Mouse (Mus musculus) kidney, embryonic 16.5 days (tissue): ENCODE data around the gene Slc7a7. TPM values are rescaled to one million over a fixed set of nuclear protein-coding genes. Genes with fewer than 3 reads are reported as not detected.
A peak's percentile ranks its signal among the peaks of the same experiment; 100 is the strongest.

Experiments
- ATAC-seq: fragments of 200-750 bp; cut with Nextera tagmentation; 2 replicates; pipeline ENCODE4 v1.8.0; 2017; ENCODE audit warnings: moderate TSS enrichment; ENCODE audit not compliant: low FRiP score, low TSS enrichment
- H3K27ac ChIP-seq: fragments of 300-500 bp; sonication (generic); 2 replicates; pipeline ENCODE4 v1.5.1; 2014; ENCODE audit warnings: low read length
- H3K27me3 ChIP-seq: fragments of 300-500 bp; sonication (generic); 2 replicates; pipeline ENCODE4 v1.6.1; 2014; ENCODE audit warnings: low read length, control low read depth, mixed read lengths; ENCODE audit not compliant: insufficient read depth
- H3K36me3 ChIP-seq: fragments of 300-500 bp; sonication (generic); 2 replicates; pipeline ENCODE4 v1.6.1; 2014; ENCODE audit warnings: low read length, control low read depth, mixed read lengths; ENCODE audit not compliant: insufficient read depth
- H3K4me1 ChIP-seq: fragments of 300-500 bp; sonication (generic); 2 replicates; pipeline ENCODE4 v1.6.1; 2014; ENCODE audit warnings: low read length, control low read depth, mixed read lengths; ENCODE audit not compliant: insufficient read depth
- H3K4me2 ChIP-seq: fragments of 300-500 bp; sonication (generic); replicated peaks from 2 replicates; pipeline ENCODE4 v1.6.1; 2014; ENCODE audit warnings: low read depth, low read length
- H3K4me3 ChIP-seq: fragments of 300-500 bp; sonication (generic); 2 replicates; pipeline ENCODE4 v1.5.1; 2014; ENCODE audit warnings: mild to moderate bottlenecking, low read length
- H3K9ac ChIP-seq: fragments of 300-500 bp; sonication (generic); replicated peaks from 2 replicates; pipeline ENCODE4 v1.6.1; 2014; ENCODE audit warnings: low read length
- H3K9me3 ChIP-seq: fragments of 300-500 bp; sonication (generic); 2 replicates; pipeline ENCODE4 v1.6.1; 2016; ENCODE audit warnings: low read length, control low read depth
- WGBS: fragments of 180-500 bp; shearing (Covaris S2); extraction: QIAGEN DNeasy Blood & Tissue Kit; methylation state at CpG from one replicate; pipeline ENCODE4 v1.1.7; 2014; 5-methylcytosine and 5-hydroxymethylcytosine counted together
- polyA plus RNA-seq: library from polyadenylated mRNA; unstranded; fragments of >200 nt; fragmentation: Nextera tagmentation; extraction: Ambion mirVana; gene quantifications from 2 replicates; pipeline ENCODE4 v1.2.1, GENCODE M21; 2015

The Slc7a7 gene
- polyA plus RNA-seq, 1 experiment from 2014 or later: 15.7 TPM

GRCm38 (mm10) chr14:54443712-54444618, 26.4 kb upstream of the Slc7a7 start:
- Histone ChIP-seq H3K27ac (peak overlapping the region; percentile 20; the same call in 1 of the 2 replicates), H3K9ac (no peak overlapping the region), H3K4me3 (no peak overlapping the region), H3K4me2 (no peak overlapping the region), H3K27me3 (no peaks in the 10 kb centered on the region), H3K4me1 (peaks cover 12% of the 10 kb centered on the region; the same call in 1 of the 2 replicates), H3K36me3 (peaks cover 24% of the 10 kb centered on the region), H3K9me3 (no peaks in the 10 kb centered on the region)
- no peak for ATAC-seq
- WGBS: 56% methylated on average over 15 of the region's 15 CpGs

DNA sequence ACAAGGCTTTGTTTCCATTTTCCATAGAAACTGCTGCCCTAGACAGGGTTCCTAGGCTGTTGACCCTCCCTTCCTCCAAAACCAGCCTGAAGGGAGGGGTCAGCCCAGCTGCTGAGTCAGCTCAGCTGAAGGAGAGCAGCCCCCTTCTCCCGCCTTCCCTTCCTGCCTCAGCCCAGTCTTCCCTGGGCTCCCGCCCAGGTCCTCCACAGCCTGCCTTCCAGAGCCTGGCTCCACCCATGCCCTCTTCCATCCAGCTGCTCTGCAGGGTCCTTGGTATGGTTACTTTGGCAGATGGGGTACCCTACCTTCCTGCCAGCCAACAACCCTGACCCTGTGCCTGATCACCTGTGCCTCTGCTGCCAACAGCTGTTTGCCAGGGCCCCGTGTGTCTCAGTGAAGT, 25.6 kb upstream of the Slc7a7 start:
- Histone ChIP-seq H3K9ac (no peak overlapping the region), H3K4me2 (no peak overlapping the region), H3K36me3 (peaks cover 31% of the 10 kb centered on the region), H3K27ac (0 out of 2 replicates have a peak overlapping the region, but pooled peaks have one; percentile 49), H3K9me3 (no peaks in the 10 kb centered on the region), H3K27me3 (no peaks in the 10 kb centered on the region), H3K4me1 (0 out of 2 replicates have a peak, but pooled peaks cover 9% of the 10 kb centered on the region), H3K4me3 (no peak overlapping the region)
- WGBS: 32% methylated on average over 3 of the region's 3 CpGs
- peak; percentile 79 for ATAC-seq

- Histone ChIP-seq H3K27ac (no peak overlapping the region), H3K9me3 (no peaks in the 10 kb centered on the region), H3K27me3 (no peaks in the 10 kb centered on the region), H3K4me2 (no peak overlapping the region), H3K9ac (no peak overlapping the region), H3K4me1 (0 out of 2 replicates have a peak, but pooled peaks cover 9% of the 10 kb centered on the region), H3K4me3 (no peak overlapping the region), H3K36me3 (peaks cover 35% of the 10 kb centered on the region)
- no peak for ATAC-seq
- 79% methylated on average over 3 of the region's 3 CpGs for whole genome bisulfite sequencing
Measured at GRCm38 (mm10) chr14:54442548-54442947, 25.0 kb upstream of the Slc7a7 start.

GRCm38 (mm10) chr14:54441365-54441764, 23.8 kb upstream of the Slc7a7 start:
- H3K9ac ChIP-seq: no peak overlapping the region; the same call in 1 of the 2 replicates
- H3K4me3 ChIP-seq: no peak overlapping the region
- ATAC-seq: no peak
- 0 out of 2 replicates have a peak, but pooled peaks cover 9% of the 10 kb centered on the region for H3K4me1 ChIP-seq
- WGBS: 77% methylated on average over 4 of the region's 4 CpGs
- no peak overlapping the region for H3K4me2 ChIP-seq
- no peaks in the 10 kb centered on the region for H3K27me3 ChIP-seq
- no peaks in the 10 kb centered on the region for H3K9me3 ChIP-seq
- no peak overlapping the region for H3K27ac ChIP-seq
- H3K36me3 ChIP-seq: peaks cover 47% of the 10 kb centered on the region

DNA sequence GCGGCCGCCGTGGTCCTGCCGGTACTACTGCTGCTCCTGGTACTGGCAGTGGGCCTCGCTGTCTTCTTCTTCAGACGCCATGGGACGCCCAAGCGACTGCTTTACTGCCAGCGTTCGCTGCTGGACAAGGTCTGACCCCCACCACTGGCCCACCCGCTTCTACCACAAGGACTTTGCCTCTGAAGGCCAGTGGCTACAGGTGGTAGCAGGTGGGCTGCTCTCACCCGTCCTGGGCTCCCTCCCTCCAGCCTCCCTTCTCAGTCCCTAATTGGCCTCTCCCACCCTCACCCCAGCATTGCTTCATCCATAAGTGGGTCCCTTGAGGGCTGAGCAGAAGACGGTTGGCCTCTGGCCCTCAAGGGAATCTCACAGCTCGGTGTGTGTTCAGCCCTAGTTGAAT, 23.0 kb upstream of the Slc7a7 start:
- no peaks in the 10 kb centered on the region for H3K9me3 ChIP-seq
- 0 out of 2 replicates have a peak, but pooled peaks cover 9% of the 10 kb centered on the region for H3K4me1 ChIP-seq
- peaks cover 50% of the 10 kb centered on the region for H3K36me3 ChIP-seq
- 90% methylated on average over 14 of the region's 14 CpGs for WGBS
- no peak overlapping the region for H3K9ac ChIP-seq
- H3K27ac ChIP-seq: no peak overlapping the region
- no peaks in the 10 kb centered on the region for H3K27me3 ChIP-seq
- ATAC-seq: no peak
- H3K4me2 ChIP-seq: no peak overlapping the region
- H3K4me3 ChIP-seq: no peak overlapping the region

DNA sequence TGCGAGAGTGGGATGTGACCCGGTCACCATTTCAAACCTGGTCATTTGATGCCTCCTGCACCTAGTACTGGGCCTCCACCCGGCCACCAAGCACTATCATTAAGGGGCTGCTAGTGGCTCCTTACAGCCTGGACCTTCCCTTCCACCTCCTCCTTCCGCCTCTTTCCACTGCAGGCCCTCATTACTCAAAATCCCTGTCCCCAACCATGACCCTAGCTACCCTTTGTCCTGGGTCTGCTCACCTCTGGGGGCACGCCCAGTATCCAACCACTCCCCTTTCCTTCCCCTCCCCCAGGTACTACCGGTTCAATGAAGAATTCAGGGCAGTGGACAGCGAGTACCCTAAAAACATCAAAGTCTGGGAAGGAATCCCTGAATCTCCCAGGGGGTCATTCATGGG, 22.0 kb upstream of the Slc7a7 start:
- Histone ChIP-seq H3K4me1 (peaks cover 11% of the 10 kb centered on the region; the same call in 1 of the 2 replicates), H3K4me2 (no peak overlapping the region), H3K9ac (no peak overlapping the region), H3K36me3 (peaks cover 53% of the 10 kb centered on the region), H3K9me3 (no peaks in the 10 kb centered on the region), H3K27me3 (no peaks in the 10 kb centered on the region), H3K4me3 (no peak overlapping the region), H3K27ac (no peak overlapping the region)
- WGBS: 53% methylated on average over 7 of the region's 7 CpGs
- no peak for ATAC-seq

DNA sequence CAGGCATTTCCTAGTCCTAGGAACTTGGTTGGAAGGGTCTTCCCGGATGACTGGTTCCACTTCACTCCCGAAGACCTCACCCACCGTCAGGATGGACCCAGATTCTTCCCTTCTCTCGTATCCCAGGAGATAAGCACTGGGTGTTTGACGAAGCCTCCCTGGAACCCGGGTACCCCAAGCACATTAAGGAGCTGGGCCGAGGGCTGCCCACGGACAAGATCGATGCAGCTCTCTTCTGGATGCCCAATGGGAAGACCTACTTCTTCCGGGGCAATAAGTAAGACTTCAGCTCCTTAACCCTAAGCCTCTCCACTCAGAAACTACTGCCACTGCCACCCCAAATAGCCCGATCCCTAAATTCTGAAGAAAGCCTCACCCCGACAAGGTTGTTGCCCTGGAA, 21.6 kb upstream of the Slc7a7 start:
- H3K9me3 ChIP-seq: no peaks in the 10 kb centered on the region
- H3K27me3 ChIP-seq: no peaks in the 10 kb centered on the region
- WGBS: 88% methylated on average over 12 of the region's 12 CpGs
- no peak overlapping the region for H3K4me3 ChIP-seq
- peaks cover 53% of the 10 kb centered on the region for H3K36me3 ChIP-seq
- H3K27ac ChIP-seq: no peak overlapping the region
- no peak for ATAC-seq
- H3K9ac ChIP-seq: no peak overlapping the region
- peaks cover 15% of the 10 kb centered on the region for H3K4me1 ChIP-seq
- H3K4me2 ChIP-seq: no peak overlapping the region

DNA sequence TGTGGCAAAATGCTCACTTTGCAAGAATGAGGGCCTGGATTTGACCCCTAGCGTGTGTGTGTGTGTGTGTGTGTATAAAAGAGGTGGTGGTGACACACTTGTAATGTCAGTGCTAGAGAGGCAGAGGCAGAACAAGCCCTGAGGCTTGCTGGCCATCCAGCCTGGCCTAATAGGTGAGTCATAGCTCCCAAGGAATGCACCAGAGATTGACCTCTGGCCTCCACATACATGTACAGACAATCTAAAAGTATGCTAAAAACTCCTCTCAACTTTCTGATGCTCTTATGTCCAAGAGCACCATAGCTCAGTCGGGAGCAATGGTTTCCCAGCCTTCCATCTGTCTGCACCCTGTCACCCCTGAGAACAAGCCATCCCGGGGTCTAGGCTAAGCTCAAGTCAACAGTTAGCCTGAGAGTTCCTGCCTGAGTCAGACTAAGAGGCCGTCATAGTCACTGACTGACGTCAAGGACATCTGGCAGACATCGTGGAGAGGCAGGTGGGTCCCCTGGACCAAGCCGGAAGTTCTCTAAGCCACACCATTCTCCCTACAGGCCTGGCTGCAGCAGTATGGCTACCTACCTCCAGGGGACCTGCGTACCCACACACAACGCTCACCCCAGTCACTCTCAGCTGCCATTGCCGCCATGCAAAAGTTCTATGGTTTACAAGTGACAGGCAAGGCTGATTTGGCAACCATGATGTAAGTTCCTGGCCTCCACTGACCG, 17.8 kb upstream of the Slc7a7 start:
- Histone ChIP-seq H3K27me3 (no peaks in the 10 kb centered on the region), H3K4me1 (peaks cover 23% of the 10 kb centered on the region), H3K4me2 (no peak overlapping the region), H3K27ac (no peak overlapping the region), H3K36me3 (peaks cover 43% of the 10 kb centered on the region), H3K9ac (no peak overlapping the region), H3K4me3 (no peak overlapping the region), H3K9me3 (no peaks in the 10 kb centered on the region)
- no peak for ATAC-seq
- 83% methylated on average over 11 of the region's 11 CpGs for WGBS

DNA sequence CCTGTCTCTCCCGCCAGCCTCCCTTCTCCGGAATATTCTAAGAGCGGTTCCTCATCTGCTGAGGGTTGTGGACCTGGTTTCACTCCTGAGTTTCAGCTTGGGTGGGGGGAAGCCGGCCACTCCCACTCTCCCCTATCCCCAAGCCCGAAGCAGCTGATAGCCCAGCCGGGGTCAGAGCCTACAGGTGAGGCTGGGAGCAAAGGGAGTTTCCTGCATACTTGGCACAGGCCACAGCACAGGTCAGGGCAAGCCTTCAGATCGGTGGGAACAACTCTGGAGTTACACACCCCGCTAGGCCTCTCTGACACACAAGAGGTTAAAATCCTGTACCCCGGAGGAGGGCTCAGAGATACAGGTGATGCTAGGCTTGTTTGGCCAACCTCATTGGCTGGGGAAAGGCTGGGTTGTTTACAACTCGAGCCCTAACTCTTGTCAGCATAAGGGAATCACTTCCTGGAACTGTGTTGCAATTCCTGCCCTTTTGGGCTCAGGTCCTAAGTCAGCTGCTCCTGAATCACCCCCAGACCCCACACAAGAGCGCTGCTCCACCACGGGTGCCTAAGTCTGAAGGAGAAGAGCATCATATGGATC, 16.5 kb upstream of the Slc7a7 start:
- no peaks in the 10 kb centered on the region for H3K27me3 ChIP-seq
- 35% methylated on average over 12 of the region's 12 CpGs for WGBS
- H3K27ac ChIP-seq: peak overlapping the region; percentile 96
- H3K4me1 ChIP-seq: peaks cover 37% of the 10 kb centered on the region
- ATAC-seq: no peak
- no peaks in the 10 kb centered on the region for H3K9me3 ChIP-seq
- H3K9ac ChIP-seq: peak overlapping the region; percentile 97
- H3K4me2 ChIP-seq: peak overlapping the region; percentile 65
- peaks cover 36% of the 10 kb centered on the region for H3K36me3 ChIP-seq
- H3K4me3 ChIP-seq: peak overlapping the region; percentile 80
